Mouse (Mus musculus) kidney, adult 2 months (tissue): ENCODE data around the gene Xlr5a. TPM values are rescaled to one million over a fixed set of nuclear protein-coding genes. Genes with fewer than 3 reads are reported as not detected.
"Not testable (repeated sequence)": the region's sequence is repeated elsewhere in the genome, so short reads cannot be mapped to it uniquely, and the experiment has no call there.

Experiments
- DNase-seq: peaks from one replicate; pipeline ENCODE4 v3.0.0; 2021
- H3K27ac ChIP-seq: fragments of 200-500 bp; 2 replicates; pipeline ENCODE4 v1.5.1; 2012; ENCODE audit warnings: low read depth, low read length, control low read depth, inconsistent platforms; ENCODE audit not compliant: insufficient read depth
- H3K27me3 ChIP-seq: fragments of 200-500 bp; replicated peaks from 2 replicates; pipeline ENCODE4 v1.6.1; 2012; ENCODE audit warnings: mild to moderate bottlenecking, moderate library complexity, low read length, inconsistent platforms; ENCODE audit not compliant: control insufficient read depth, insufficient read depth
- H3K36me3 ChIP-seq: fragments of 200-500 bp; 2 replicates; pipeline ENCODE4 v1.6.1; 2012; ENCODE audit warnings: mild to moderate bottlenecking, moderate library complexity, low read length, inconsistent platforms; ENCODE audit not compliant: control insufficient read depth, insufficient read depth
- H3K4me1 ChIP-seq: fragments of 200-500 bp; 2 replicates; pipeline ENCODE4 v1.6.1; 2011; ENCODE audit warnings: low read length; ENCODE audit not compliant: control insufficient read depth, insufficient read depth
- H3K4me3 ChIP-seq: fragments of 200-500 bp; 2 replicates; pipeline ENCODE4 v1.5.1; 2011; ENCODE audit warnings: mild to moderate bottlenecking, low read depth, low read length, control low read depth; ENCODE audit not compliant: insufficient read depth
- CTCF ChIP-seq: fragments of 200-500 bp; conservative IDR thresholded peaks from 2 replicates; pipeline ENCODE4 v1.5.1; 2011; ENCODE audit warnings: low read depth, mild to moderate bottlenecking, control low read depth, low read length, moderate library complexity, mixed read lengths; ENCODE audit not compliant: insufficient read depth, insufficient read length
- POLR2A ChIP-seq: fragments of 200-500 bp; IDR thresholded peaks from one replicate; pipeline ENCODE4 v1.6.1; 2011; ENCODE audit warnings: low read depth, low read length, control low read depth
- WGBS: fragments of 180-500 bp; shearing (Covaris S2); methylation state at CpG from one replicate; pipeline ENCODE4 v1.1.7; 2018; 5-methylcytosine and 5-hydroxymethylcytosine counted together
- polyA plus RNA-seq: library from polyadenylated mRNA; depleted of rRNA; stranded (reverse); fragments of >200 nt; gene quantifications from 2 replicates; pipeline ENCODE4 v1.2.3, GENCODE M21; 2012

Gene Xlr5a
- polyA plus RNA-seq, 1 experiment: not detected

- no peak for TF ChIP-seq CTCF
- no peak for TF ChIP-seq POLR2A
- Histone ChIP-seq H3K36me3 (no peaks in the 10 kb centered on the region), H3K27ac (no peak overlapping the region), H3K27me3 (no peaks in the 10 kb centered on the region), H3K4me1 (no peaks in the 10 kb centered on the region), H3K4me3 (no peak overlapping the region)
- no peak for DNase-seq
- WGBS: 72% methylated on average over 3 of the region's 3 CpGs
These were observed 28.3 kb upstream of the Xlr5a start for GRCm38 (mm10) chrX:73321029-73321428.

- Histone ChIP-seq H3K27ac (no peak overlapping the region), H3K4me1 (no peaks in the 10 kb centered on the region), H3K27me3 (no peaks in the 10 kb centered on the region), H3K36me3 (no peaks in the 10 kb centered on the region), H3K4me3 (no peak overlapping the region)
- no peak for TF ChIP-seq CTCF
- TF ChIP-seq POLR2A: no peak
- 27% methylated on average over 3 of the region's 3 CpGs for WGBS
- peak; percentile 28 for DNase-seq
These were observed 19.7 kb upstream of the Xlr5a start for GRCm38 (mm10) chrX:73312522-73312921.

- not testable (repeated sequence) for H3K27ac ChIP-seq, H3K27me3 ChIP-seq, H3K4me1 ChIP-seq, H3K4me3 ChIP-seq, H3K36me3 ChIP-seq
- DNase-seq: peak; percentile 36
- 26% methylated on average over 7 of the region's 10 CpGs for WGBS
These were observed 3.0 kb upstream of the Xlr5a start for GRCm38 (mm10) chrX:73295745-73296144.

GRCm38 (mm10) chrX:73265270-73265669 lies 27.5 kb downstream of the Xlr5a start, which contains the start of gene Xlr3c:
Xlr3c (minus strand) TSS chrX:73265390.
- H3K4me3 ChIP-seq, H3K27me3 ChIP-seq, H3K27ac ChIP-seq, DNase-seq, H3K36me3 ChIP-seq, H3K4me1 ChIP-seq: not testable (repeated sequence)
- 91% methylated on average over 14 of the region's 14 CpGs for WGBS

GRCm38 (mm10) chrX:73262428-73262827 lies 30.3 kb downstream of the Xlr5a start:
- H3K27ac ChIP-seq, H3K36me3 ChIP-seq, H3K4me1 ChIP-seq, H3K27me3 ChIP-seq, DNase-seq, H3K4me3 ChIP-seq: not testable (repeated sequence)
- WGBS: 69% methylated on average over 1 of the region's 2 CpGs

- not testable (repeated sequence) for H3K27me3 ChIP-seq, DNase-seq, H3K27ac ChIP-seq, H3K36me3 ChIP-seq, H3K4me1 ChIP-seq, H3K4me3 ChIP-seq
- WGBS: 82% methylated on average over 14 of the region's 14 CpGs
These were observed 49.9 kb downstream of the Xlr5a start, which contains the start of gene Xlr4c for GRCm38 (mm10) chrX:73242821-73243325. Xlr4c (minus strand) TSS chrX:73243130.

GRCm38 (mm10) chrX:73229288-73229687 lies 63.5 kb downstream of the Xlr5a start:
- WGBS: 28% methylated on average over 3 of the region's 3 CpGs
- Histone ChIP-seq H3K36me3 (no peaks in the 10 kb centered on the region), H3K4me3 (peak overlapping the region; percentile 76), H3K27ac (no peak overlapping the region), H3K4me1 (no peaks in the 10 kb centered on the region), H3K27me3 (no peaks in the 10 kb centered on the region)
- TF ChIP-seq POLR2A: no peak
- no peak for DNase-seq

- Histone ChIP-seq H3K27ac (peak overlapping the region; percentile 97), H3K4me1 (no peaks in the 10 kb centered on the region), H3K4me3 (peak overlapping the region; percentile 76), H3K36me3 (no peaks in the 10 kb centered on the region), H3K27me3 (no peaks in the 10 kb centered on the region)
- DNase-seq: peak; percentile 66
- under 1% methylated on average over 49 of the region's 51 CpGs for WGBS
- no peak for TF ChIP-seq POLR2A
- TF ChIP-seq CTCF: no peak
These were observed 64.1 kb downstream of the Xlr5a start for GRCm38 (mm10) chrX:73228606-73229214.
